Mouse (Mus musculus): ENCODE results near the gene Bsg. TPM values are rescaled to one million over a fixed set of nuclear protein-coding genes. Genes with fewer than 3 reads are reported as not detected.

Gene Bsg
- polyA plus RNA-seq, 2 experiments, result 579 to 809 TPM

DNA sequence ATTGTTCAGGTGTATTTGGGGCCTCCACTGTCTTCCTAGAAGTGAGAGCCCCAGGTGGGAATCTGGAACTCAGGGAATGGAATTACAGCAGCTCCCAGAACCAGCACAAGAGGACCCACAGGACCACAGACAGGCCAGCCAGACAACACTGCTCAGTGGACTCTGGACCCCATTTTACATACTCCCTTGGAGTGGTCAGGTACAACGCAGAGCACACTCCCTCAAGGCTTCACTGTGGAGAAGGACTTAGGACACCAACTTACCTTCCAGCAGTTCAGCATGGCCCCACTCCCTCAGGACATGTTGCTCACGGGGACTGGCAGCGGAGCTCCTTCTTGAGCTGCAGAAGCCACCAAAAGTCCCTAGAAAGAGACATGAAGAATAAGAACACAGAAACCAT, 41.1 kb downstream of the Bsg start:
- Histone ChIP-seq H3K4me3 (ENCODE audit: insufficient read depth in 1 of 2, low read depth in 2 of 2, low read length in 2 of 2) (peak overlapping the region; percentile 61 to 88), H3K9ac (replicated peaks) (no peak overlapping the region; the same call in 1 of the 2 replicates), H3K4me2 (ENCODE audit: low read depth) (peak overlapping the region; percentile 80), H3K27me3 (ENCODE audit: control insufficient read depth, insufficient read depth, low read length) (no peaks in the 10 kb centered on the region), H3K27ac (no peak overlapping the region), H3K36me3 (replicated peaks; ENCODE audit: control insufficient read depth, insufficient read depth, low read depth) (peaks cover 3% of the 10 kb centered on the region), H3K9me3 (ENCODE audit: control insufficient read depth, low read length) (no peaks in the 10 kb centered on the region), H3K4me1 (replicated peaks; ENCODE audit: control insufficient read depth in 2 of 2, insufficient read depth in 2 of 2, low read length in 1 of 2) (peaks cover 11 to 12% of the 10 kb centered on the region in 2 experiments)
- 87% methylated on average over 3 of the region's 3 CpGs for WGBS (ENCODE audit: insufficient replicate concordance)
- ATAC-seq (ENCODE audit: insufficient read depth) (no peak), DNase-seq (ENCODE audit: low read depth in 3 of 3, low spot score in 3 of 3) (no peak)
- no peak for TF ChIP-seq EP300 (IDR thresholded peaks at IDR 0.05; ENCODE audit: low read depth)
- no peak for TF ChIP-seq CTCF (IDR thresholded peaks at IDR 0.05; ENCODE audit: low read depth)

DNA sequence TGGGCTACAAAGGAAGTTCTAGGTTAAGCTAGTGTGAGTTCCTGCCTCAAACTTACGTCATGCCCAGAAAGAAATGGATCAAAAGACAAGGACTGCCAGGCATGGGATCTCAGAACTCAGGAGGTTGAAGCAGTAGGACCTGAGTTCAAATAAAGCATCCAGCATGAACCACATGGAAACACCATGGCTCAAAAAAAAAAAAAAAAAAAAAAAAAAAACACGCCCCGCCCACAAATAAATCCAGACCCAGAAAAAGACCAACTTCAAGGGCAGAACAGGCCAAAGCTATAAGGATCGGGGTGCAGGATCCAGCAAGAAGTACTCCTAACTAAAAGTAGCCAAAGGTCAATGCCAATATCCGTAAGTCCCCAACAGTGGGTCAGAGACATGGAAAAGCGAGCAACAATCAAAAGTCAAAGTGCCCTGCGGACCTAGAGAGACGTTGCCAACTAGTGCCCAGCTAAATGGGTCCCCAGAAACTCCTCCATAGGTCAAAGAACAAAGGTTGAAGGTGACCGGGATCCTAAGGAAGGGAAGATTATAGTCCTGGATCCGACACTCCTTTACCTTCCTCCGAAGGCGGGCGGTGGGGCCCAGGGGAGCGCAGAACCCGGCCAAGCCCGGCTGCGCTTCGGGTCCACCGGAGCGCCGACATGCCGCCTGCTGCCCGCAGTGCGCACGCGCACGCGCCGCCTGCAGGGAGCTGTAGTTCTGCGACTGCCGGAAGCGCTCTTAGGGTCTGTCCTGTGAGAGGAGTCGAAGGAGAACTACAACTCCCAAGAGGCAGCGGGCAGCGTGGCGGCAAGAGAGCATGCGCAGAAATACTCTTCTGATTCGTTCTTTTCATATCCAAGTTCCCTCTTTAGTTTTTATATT, 41.8 kb downstream of the Bsg start, which contains the start of gene Polrmt:
Gene Polrmt, minus strand, starts transcription at position 684 of the 876 bp plus-strand sequence.
- Histone ChIP-seq H3K27me3 (ENCODE audit: control insufficient read depth, insufficient read depth, low read length) (no peaks in the 10 kb centered on the region), H3K4me1 (replicated peaks; ENCODE audit: control insufficient read depth in 2 of 2, insufficient read depth in 2 of 2, low read length in 1 of 2) (peaks cover 11 to 12% of the 10 kb centered on the region in 2 experiments), H3K4me2 (ENCODE audit: low read depth) (peak within 1 kb of the TSS; percentile 80), H3K9ac (replicated peaks) (peak within 1 kb of the TSS; percentile 48), H3K27ac (peak within 1 kb of the TSS; percentile 83), H3K4me3 (ENCODE audit: insufficient read depth in 1 of 2, low read depth in 2 of 2, low read length in 2 of 2) (peak within 1 kb of the TSS; percentile 61 to 88), H3K36me3 (replicated peaks; ENCODE audit: control insufficient read depth, insufficient read depth, low read depth) (no peaks in the 10 kb centered on the region; the same call in 1 of the 2 replicates), H3K9me3 (ENCODE audit: control insufficient read depth, low read length) (no peaks in the 10 kb centered on the region)
- WGBS (ENCODE audit: insufficient replicate concordance), result 2% methylated on average over 38 of the region's 38 CpGs
- TF ChIP-seq EP300 (IDR thresholded peaks at IDR 0.05; ENCODE audit: low read depth) (no peak), CTCF (IDR thresholded peaks at IDR 0.05; ENCODE audit: low read depth) (peak; percentile 70)
- ATAC-seq (ENCODE audit: insufficient read depth), result peak; percentile 97
- DNase-seq (ENCODE audit: low read depth in 3 of 3, low spot score in 3 of 3), result peak; percentile 95 to 96 (median 95)

DNA sequence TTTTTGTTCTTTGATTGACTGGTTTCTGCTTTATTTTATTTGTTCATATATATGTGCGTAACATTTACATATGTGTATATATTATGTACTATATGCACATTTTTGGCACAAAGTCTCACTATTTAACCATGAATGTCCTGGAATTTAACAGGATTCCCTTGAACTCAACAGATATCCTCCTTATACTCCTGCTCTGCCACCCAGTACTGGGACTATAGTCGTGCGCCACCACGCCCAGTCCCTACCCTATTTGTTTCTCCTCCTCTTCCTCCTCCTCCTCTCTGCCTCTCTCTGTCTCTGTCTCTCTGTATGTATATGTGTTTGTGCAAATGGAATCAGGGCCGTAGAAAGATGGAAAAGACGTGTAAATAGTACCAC, 42.5 kb downstream of the Bsg start:
- no peak for TF ChIP-seq CTCF (IDR thresholded peaks at IDR 0.05; ENCODE audit: low read depth)
- no peak for TF ChIP-seq EP300 (IDR thresholded peaks at IDR 0.05; ENCODE audit: low read depth)
- ATAC-seq (ENCODE audit: insufficient read depth) (peak; percentile 84), DNase-seq (ENCODE audit: low read depth in 3 of 3, low spot score in 3 of 3) (peak in 1 of 3 experiments; percentile 29)
- Histone ChIP-seq H3K27ac (peak overlapping the region; percentile 83), H3K9me3 (ENCODE audit: control insufficient read depth, low read length) (no peaks in the 10 kb centered on the region), H3K4me3 (ENCODE audit: insufficient read depth in 1 of 2, low read depth in 2 of 2, low read length in 2 of 2) (peak overlapping the region in 1 of 2 experiments; percentile 27; a peak in 2 of 4 replicates), H3K9ac (replicated peaks) (0 out of 2 replicates have a peak overlapping the region, but pooled peaks have one; percentile 38), H3K4me2 (ENCODE audit: low read depth) (peak overlapping the region; percentile 80), H3K36me3 (replicated peaks; ENCODE audit: control insufficient read depth, insufficient read depth, low read depth) (no peaks in the 10 kb centered on the region; the same call in 1 of the 2 replicates), H3K27me3 (ENCODE audit: control insufficient read depth, insufficient read depth, low read length) (no peaks in the 10 kb centered on the region), H3K4me1 (replicated peaks; ENCODE audit: control insufficient read depth in 2 of 2, insufficient read depth in 2 of 2, low read length in 1 of 2) (peaks cover 11 to 12% of the 10 kb centered on the region in 2 experiments)
- 22% methylated on average over 6 of the region's 6 CpGs for whole genome bisulfite sequencing (ENCODE audit: insufficient replicate concordance)

DNA sequence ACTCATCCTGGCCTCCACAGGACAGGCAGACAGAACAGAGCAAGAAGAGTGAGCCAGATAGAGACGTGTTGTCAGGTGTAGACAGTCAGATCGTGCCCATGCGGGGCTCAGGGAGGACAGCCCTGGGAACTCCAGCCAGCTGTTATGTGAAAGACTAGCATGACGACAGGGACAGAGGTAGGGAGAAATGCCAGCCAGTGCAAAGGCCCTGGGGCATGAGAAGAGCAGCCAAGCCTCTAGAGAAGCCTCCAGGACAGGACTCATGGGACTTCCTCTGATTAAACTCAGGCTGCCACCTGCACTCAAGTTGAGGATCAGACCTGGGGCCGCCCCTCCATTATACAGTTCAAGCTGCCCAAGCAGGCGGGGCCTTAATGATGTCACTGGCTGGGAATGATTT, 44.2 kb downstream of the Bsg start:
- no peaks in the 10 kb centered on the region for H3K9me3 ChIP-seq (ENCODE audit: control insufficient read depth, low read length)
- DNase-seq (ENCODE audit: low read depth in 3 of 3, low spot score in 3 of 3) (no peak), ATAC-seq (ENCODE audit: insufficient read depth) (no peak)
- H3K4me3 ChIP-seq (ENCODE audit: insufficient read depth in 1 of 2, low read depth in 2 of 2, low read length in 2 of 2), result no peak overlapping the region
- H3K4me1 ChIP-seq (replicated peaks; ENCODE audit: control insufficient read depth in 2 of 2, insufficient read depth in 2 of 2, low read length in 1 of 2), result peaks cover 11 to 12% of the 10 kb centered on the region in 2 experiments
- TF ChIP-seq CTCF (IDR thresholded peaks at IDR 0.05; ENCODE audit: low read depth), result no peak
- TF ChIP-seq EP300 (IDR thresholded peaks at IDR 0.05; ENCODE audit: low read depth), result no peak
- no peaks in the 10 kb centered on the region for H3K36me3 ChIP-seq (replicated peaks; ENCODE audit: control insufficient read depth, insufficient read depth, low read depth)
- 70% methylated on average over 6 of the region's 6 CpGs for WGBS (ENCODE audit: insufficient replicate concordance)
- no peak overlapping the region for H3K4me2 ChIP-seq (ENCODE audit: low read depth)
- no peaks in the 10 kb centered on the region for H3K27me3 ChIP-seq (ENCODE audit: control insufficient read depth, insufficient read depth, low read length)
- H3K9ac ChIP-seq (replicated peaks), result no peak overlapping the region
- no peak overlapping the region for H3K27ac ChIP-seq
